In genomic region chr2:14953090-14953489, GRCm38 (mm10) we compare ENCODE assay signal across 18 mouse cellular contexts.
DNase-seq lines count a peak whose midpoint lies in the region; ATAC-seq and TF ChIP-seq lines count a peak whose summit lies in the region.
"Had no signal": no experiment of that assay in that cellular context is flagged by ENCODE, and none has a peak within 500 bp of the region (broad histone marks: within the 10 kb centered on the region; RNA-seq: fewer than 3 reads in every experiment).

No protein-coding gene starts in this region.

- 0 out of 2 replicates have a peak, but pooled peaks have one; percentile 36 for ATAC-seq in forebrain, embryonic 16.5 days
- no peak for ATAC-seq in forebrain, embryonic 11.5 days (replicated peaks; ENCODE audit: low FRiP score)
- ATAC-seq in hindbrain, embryonic 14.5 days (ENCODE audit: low FRiP score): peak; percentile 72; the same call in 1 of the 2 replicates
- no peak for ATAC-seq in midbrain, postnatal 0 days (ENCODE audit: low FRiP score)
- no peak for ATAC-seq in midbrain, embryonic 13.5 days
- ATAC-seq: forebrain, embryonic 13.5 days had no signal

- TF ChIP-seq CTCF in midbrain, postnatal 0 days (IDR thresholded peaks at IDR 0.05): no peak
- TF ChIP-seq CTCF in brain, embryonic 14.5 days (IDR thresholded peaks at IDR 0.05; ENCODE audit: borderline replicate concordance, extremely low read depth, insufficient read depth, insufficient read length): no peak

- no peak overlapping the region for H3K9ac ChIP-seq in forebrain, embryonic 16.5 days (replicated peaks; ENCODE audit: low read depth, low read length)
- H3K9ac ChIP-seq in forebrain, embryonic 11.5 days (ENCODE audit: low read length): no peak overlapping the region
- H3K9ac ChIP-seq in hindbrain, embryonic 14.5 days: no peak overlapping the region
- H3K9ac ChIP-seq in midbrain, postnatal 0 days (replicated peaks; ENCODE audit: low read length, poor library complexity, severe bottlenecking): no peak overlapping the region
- H3K9ac ChIP-seq in midbrain, embryonic 13.5 days (replicated peaks): no peak overlapping the region
- H3K9ac ChIP-seq: embryonic facial prominence, embryonic 12.5 days; forebrain, embryonic 13.5 days had no signal

- TF ChIP-seq POLR2A in brain, embryonic 14.5 days (IDR thresholded peaks at IDR 0.05; ENCODE audit: borderline replicate concordance, extremely low read depth, insufficient read depth, insufficient read length, poor library complexity, severe bottlenecking): no peak

- H3K4me3 ChIP-seq in forebrain, embryonic 16.5 days (replicated peaks; ENCODE audit: low read length): no peak overlapping the region
- no peak overlapping the region for H3K4me3 ChIP-seq in forebrain, embryonic 11.5 days (ENCODE audit: low read depth, low read length)
- H3K4me3 ChIP-seq in hindbrain, embryonic 14.5 days (replicated peaks; ENCODE audit: low read length): no peak overlapping the region
- no peak overlapping the region for H3K4me3 ChIP-seq in hindbrain, embryonic 10.5 days
- H3K4me3 ChIP-seq in midbrain, postnatal 0 days (ENCODE audit: low read depth, low read length): no peak overlapping the region
- H3K4me3 ChIP-seq in midbrain, embryonic 13.5 days (replicated peaks): no peak overlapping the region
- H3K4me3 ChIP-seq: embryonic facial prominence, embryonic 10.5 days; embryonic facial prominence, embryonic 12.5 days; forebrain, embryonic 13.5 days had no signal

- no peaks in the 10 kb centered on the region for H3K9me3 ChIP-seq in forebrain, embryonic 16.5 days (ENCODE audit: control insufficient read depth, low read length)
- no peaks in the 10 kb centered on the region for H3K9me3 ChIP-seq in forebrain, embryonic 11.5 days (ENCODE audit: control insufficient read depth, low read length)
- no peaks in the 10 kb centered on the region for H3K9me3 ChIP-seq in hindbrain, embryonic 14.5 days (ENCODE audit: control insufficient read depth, low read length)
- no peaks in the 10 kb centered on the region for H3K9me3 ChIP-seq in hindbrain, embryonic 10.5 days
- no peaks in the 10 kb centered on the region for H3K9me3 ChIP-seq in midbrain, postnatal 0 days (ENCODE audit: low read length)
- H3K9me3 ChIP-seq in midbrain, embryonic 13.5 days: no peaks in the 10 kb centered on the region
- H3K9me3 ChIP-seq: embryonic facial prominence, embryonic 10.5 days; embryonic facial prominence, embryonic 12.5 days; forebrain, embryonic 13.5 days had no signal

- no peak overlapping the region for H3K27ac ChIP-seq in forebrain, embryonic 16.5 days (ENCODE audit: low read length)
- H3K27ac ChIP-seq in forebrain, embryonic 11.5 days (ENCODE audit: low read depth, low read length): no peak overlapping the region
- no peak overlapping the region for H3K27ac ChIP-seq in hindbrain, embryonic 14.5 days
- H3K27ac ChIP-seq in hindbrain, embryonic 10.5 days: no peak overlapping the region
- no peak overlapping the region for H3K27ac ChIP-seq in midbrain, postnatal 0 days (ENCODE audit: low read depth, low read length)
- H3K27ac ChIP-seq in midbrain, embryonic 13.5 days: no peak overlapping the region
- H3K27ac ChIP-seq: embryonic facial prominence, embryonic 10.5 days; embryonic facial prominence, embryonic 12.5 days; forebrain, embryonic 13.5 days had no signal

- DNase-seq in forebrain, embryonic 11.5 days (ENCODE audit: low spot score): no peak
- DNase-seq in hindbrain, embryonic 14.5 days (ENCODE audit: low spot score): no peak
- DNase-seq in hindbrain, embryonic 10.5 days (ENCODE audit: low spot score): no peak
- DNase-seq in midbrain, postnatal 0 days (ENCODE audit: low spot score): peak; percentile 19
- peak; percentile 37 for DNase-seq in brain, embryonic 14.5 days (ENCODE audit: low read depth)
- DNase-seq in kidney, postnatal 14 days: no peak
- DNase-seq: adrenal gland, adult 2 months; adrenal gland, postnatal 10 days; adrenal gland, postnatal 25 days; cerebellum, adult 11-12 months; cerebellum, adult 2 months; cerebellum, adult 9-10 months; cerebellum, postnatal 25 days had no signal

- no peak overlapping the region for H3K4me2 ChIP-seq in forebrain, embryonic 16.5 days (ENCODE audit: low read length)
- no peak overlapping the region for H3K4me2 ChIP-seq in forebrain, embryonic 11.5 days (ENCODE audit: low read depth, low read length, severe bottlenecking)
- H3K4me2 ChIP-seq in hindbrain, embryonic 14.5 days (replicated peaks): no peak overlapping the region
- H3K4me2 ChIP-seq in midbrain, postnatal 0 days (ENCODE audit: low read depth, low read length, poor library complexity, severe bottlenecking): no peak overlapping the region
- no peak overlapping the region for H3K4me2 ChIP-seq in midbrain, embryonic 13.5 days (replicated peaks)
- H3K4me2 ChIP-seq: embryonic facial prominence, embryonic 12.5 days; forebrain, embryonic 13.5 days had no signal

- 32% methylated on average over 2 of the region's 2 CpGs for WGBS in forebrain, embryonic 16.5 days
- 74% methylated on average over 2 of the region's 2 CpGs for WGBS in forebrain, embryonic 11.5 days
- WGBS in hindbrain, embryonic 14.5 days: 46% methylated on average over 2 of the region's 2 CpGs
- 72% methylated on average over 2 of the region's 2 CpGs for WGBS in hindbrain, embryonic 10.5 days
- 81% methylated on average over 2 of the region's 2 CpGs for WGBS in midbrain, postnatal 0 days
- WGBS in midbrain, embryonic 13.5 days: 81% methylated on average over 2 of the region's 2 CpGs

- no peaks in the 10 kb centered on the region for H3K4me1 ChIP-seq in forebrain, embryonic 16.5 days (replicated peaks; ENCODE audit: control insufficient read depth, insufficient read depth, low read length)
- H3K4me1 ChIP-seq in forebrain, embryonic 11.5 days (replicated peaks; ENCODE audit: control insufficient read depth, insufficient read depth, low read length): no peaks in the 10 kb centered on the region
- H3K4me1 ChIP-seq in hindbrain, embryonic 14.5 days (replicated peaks; ENCODE audit: control insufficient read depth, insufficient read depth, low read length): no peaks in the 10 kb centered on the region
- no peaks in the 10 kb centered on the region for H3K4me1 ChIP-seq in hindbrain, embryonic 10.5 days (replicated peaks)
- no peaks in the 10 kb centered on the region for H3K4me1 ChIP-seq in midbrain, postnatal 0 days (ENCODE audit: insufficient read depth, low read length)
- no peaks in the 10 kb centered on the region for H3K4me1 ChIP-seq in midbrain, embryonic 13.5 days (replicated peaks)
- H3K4me1 ChIP-seq: embryonic facial prominence, embryonic 10.5 days; embryonic facial prominence, embryonic 12.5 days; forebrain, embryonic 13.5 days had no signal

- H3K27me3 ChIP-seq in forebrain, embryonic 16.5 days (replicated peaks; ENCODE audit: control insufficient read depth, insufficient read depth, low read length): no peaks in the 10 kb centered on the region
- no peaks in the 10 kb centered on the region for H3K27me3 ChIP-seq in forebrain, embryonic 11.5 days (ENCODE audit: control insufficient read depth, insufficient read depth, low read length)
- H3K27me3 ChIP-seq in hindbrain, embryonic 14.5 days (ENCODE audit: control insufficient read depth, insufficient read depth, low read length): no peaks in the 10 kb centered on the region
- H3K27me3 ChIP-seq in hindbrain, embryonic 10.5 days (ENCODE audit: insufficient read depth, poor library complexity, severe bottlenecking): no peaks in the 10 kb centered on the region
- H3K27me3 ChIP-seq in midbrain, postnatal 0 days (ENCODE audit: insufficient read depth, low read length): no peaks in the 10 kb centered on the region
- no peaks in the 10 kb centered on the region for H3K27me3 ChIP-seq in midbrain, embryonic 13.5 days
- H3K27me3 ChIP-seq: embryonic facial prominence, embryonic 12.5 days; forebrain, embryonic 13.5 days had no signal

- H3K36me3 ChIP-seq in forebrain, embryonic 16.5 days (ENCODE audit: control insufficient read depth, insufficient read depth): no peaks in the 10 kb centered on the region
- H3K36me3 ChIP-seq in forebrain, embryonic 11.5 days (ENCODE audit: control insufficient read depth, insufficient read depth, low read length): no peaks in the 10 kb centered on the region
- no peaks in the 10 kb centered on the region for H3K36me3 ChIP-seq in hindbrain, embryonic 14.5 days (replicated peaks; ENCODE audit: control insufficient read depth, insufficient read depth)
- H3K36me3 ChIP-seq in hindbrain, embryonic 10.5 days: no peaks in the 10 kb centered on the region
- H3K36me3 ChIP-seq in midbrain, postnatal 0 days (ENCODE audit: insufficient read depth, low read length): no peaks in the 10 kb centered on the region
- H3K36me3 ChIP-seq in midbrain, embryonic 13.5 days: no peaks in the 10 kb centered on the region
- H3K36me3 ChIP-seq: embryonic facial prominence, embryonic 10.5 days; embryonic facial prominence, embryonic 12.5 days had no signal

Comparison
In these comparisons a context has a peak if more than half of its experiments do, and no peak if none do; other contexts are left out.
1. ATAC-seq: peak in forebrain, embryonic 16.5 days (single experiment) and hindbrain, embryonic 14.5 days (single experiment); none in forebrain, embryonic 11.5 days (single experiment), midbrain, postnatal 0 days (single experiment) and midbrain, embryonic 13.5 days (single experiment).
2. DNase-seq: peak in midbrain, postnatal 0 days (single experiment) and brain, embryonic 14.5 days (single experiment); none in forebrain, embryonic 11.5 days (single experiment), hindbrain, embryonic 14.5 days (single experiment), hindbrain, embryonic 10.5 days (single experiment) and kidney, postnatal 14 days (single experiment).